Mouse (Mus musculus) hindbrain, embryonic 13.5 days (tissue): ENCODE results near the gene Atg4d. TPM values are rescaled to one million over a fixed set of nuclear protein-coding genes. Genes with fewer than 3 reads are reported as not detected.

ENCODE experiments used
- ATAC-seq: fragments of 200-750 bp; cut with Nextera tagmentation; 2 replicates; pipeline ENCODE4 v1.8.0; 2017; ENCODE audit warnings: moderate TSS enrichment; ENCODE audit not compliant: low FRiP score
- H3K27ac ChIP-seq: fragments of 300-500 bp; sonication (generic); 2 replicates; pipeline ENCODE4 v1.5.1; 2015; ENCODE audit warnings: inconsistent platforms, mild to moderate bottlenecking, moderate library complexity
- H3K27me3 ChIP-seq: fragments of 300-500 bp; sonication (generic); 2 replicates; pipeline ENCODE4 v1.6.1; 2015; ENCODE audit warnings: mild to moderate bottlenecking, inconsistent platforms
- H3K36me3 ChIP-seq: fragments of 300-500 bp; sonication (generic); 2 replicates; pipeline ENCODE4 v1.6.1; 2015; ENCODE audit warnings: mild to moderate bottlenecking, inconsistent platforms
- H3K4me1 ChIP-seq: fragments of 300-500 bp; sonication (generic); replicated peaks from 2 replicates; pipeline ENCODE4 v1.6.1; 2015; ENCODE audit warnings: inconsistent platforms
- H3K4me2 ChIP-seq: fragments of 300-500 bp; sonication (generic); 2 replicates; pipeline ENCODE4 v1.6.1; 2015; ENCODE audit warnings: inconsistent platforms, mild to moderate bottlenecking, moderate library complexity
- H3K4me3 ChIP-seq: fragments of 300-500 bp; sonication (generic); 2 replicates; pipeline ENCODE4 v1.5.1; 2015; ENCODE audit warnings: mild to moderate bottlenecking, inconsistent platforms
- H3K9ac ChIP-seq: fragments of 300-500 bp; sonication (generic); 2 replicates; pipeline ENCODE4 v1.6.1; 2015; ENCODE audit warnings: mild to moderate bottlenecking, inconsistent platforms
- H3K9me3 ChIP-seq: fragments of 300-500 bp; sonication (generic); 2 replicates; pipeline ENCODE4 v1.6.1; 2016; ENCODE audit warnings: inconsistent platforms
- WGBS: fragments of 180-500 bp; shearing (Covaris S2); methylation state at CpG from one replicate; pipeline ENCODE4 v1.1.7; 2015; 5-methylcytosine and 5-hydroxymethylcytosine counted together
- polyA plus RNA-seq: library from polyadenylated mRNA; unstranded; fragments of >200 nt; fragmentation: Nextera tagmentation; extraction: Ambion mirVana; gene quantifications from 2 replicates; pipeline ENCODE4 v1.2.1, GENCODE M21; 2015

Gene Atg4d
- polyA plus RNA-seq, 1 experiment from 2014 or later = 51.8 TPM

GRCm38 (mm10) chr9:21299014-21299413 lies 33.9 kb downstream of the Atg4d start:
- Histone ChIP-seq H3K9ac (no peak overlapping the region), H3K4me1 (no peaks in the 10 kb centered on the region), H3K36me3 (no peaks in the 10 kb centered on the region), H3K27ac (no peak overlapping the region), H3K4me2 (no peak overlapping the region), H3K27me3 (no peaks in the 10 kb centered on the region), H3K9me3 (no peaks in the 10 kb centered on the region), H3K4me3 (no peak overlapping the region)
- no peak for ATAC-seq
- 87% methylated on average over 10 of the region's 10 CpGs for WGBS

- Histone ChIP-seq H3K9ac (no peak overlapping the region), H3K4me3 (no peak overlapping the region), H3K36me3 (no peaks in the 10 kb centered on the region), H3K9me3 (no peaks in the 10 kb centered on the region), H3K27me3 (no peaks in the 10 kb centered on the region; the same call in 1 of the 2 replicates), H3K4me1 (no peaks in the 10 kb centered on the region), H3K4me2 (no peak overlapping the region), H3K27ac (no peak overlapping the region)
- ATAC-seq = no peak
- WGBS = 90% methylated on average over 7 of the region's 7 CpGs
Observed at GRCm38 (mm10) chr9:21305065-21305464, 40.0 kb downstream of the Atg4d start.

GRCm38 (mm10) chr9:21309150-21309741 lies 44.2 kb downstream of the Atg4d start:
- Histone ChIP-seq H3K9me3 (no peaks in the 10 kb centered on the region), H3K36me3 (no peaks in the 10 kb centered on the region), H3K9ac (no peak overlapping the region), H3K4me1 (no peaks in the 10 kb centered on the region), H3K27ac (no peak overlapping the region), H3K4me3 (no peak overlapping the region), H3K27me3 (peaks cover 18% of the 10 kb centered on the region), H3K4me2 (no peak overlapping the region)
- 0 out of 2 replicates have a peak, but pooled peaks have one; percentile 21 for ATAC-seq
- 71% methylated on average over 15 of the region's 15 CpGs for WGBS

GRCm38 (mm10) chr9:21311695-21312094 lies 46.6 kb downstream of the Atg4d start:
- 24% methylated on average over 7 of the region's 7 CpGs for WGBS
- H3K27ac ChIP-seq = no peak overlapping the region
- no peaks in the 10 kb centered on the region for H3K4me1 ChIP-seq
- H3K9ac ChIP-seq = peak overlapping the region; percentile 29; the same call in 1 of the 2 replicates
- H3K27me3 ChIP-seq = peaks cover 18% of the 10 kb centered on the region
- ATAC-seq = no peak
- H3K4me3 ChIP-seq = peak overlapping the region; percentile 25
- peak overlapping the region; percentile 39 for H3K4me2 ChIP-seq
- no peaks in the 10 kb centered on the region for H3K36me3 ChIP-seq
- no peaks in the 10 kb centered on the region for H3K9me3 ChIP-seq

GRCm38 (mm10) chr9:21312134-21312533 lies 47.0 kb downstream of the Atg4d start, which contains the start of gene Ap1m2:
Ap1m2 (minus strand) TSS chr9:21312337.
- Histone ChIP-seq H3K36me3 (no peaks in the 10 kb centered on the region), H3K27ac (no peak within 1 kb of the TSS), H3K9me3 (no peaks in the 10 kb centered on the region), H3K9ac (peak within 1 kb of the TSS; percentile 29; the same call in 1 of the 2 replicates), H3K4me2 (peak within 1 kb of the TSS; percentile 39), H3K4me3 (peak within 1 kb of the TSS; percentile 25), H3K27me3 (peaks cover 18% of the 10 kb centered on the region), H3K4me1 (no peaks in the 10 kb centered on the region)
- WGBS = 10% methylated on average over 35 of the region's 35 CpGs
- no peak for ATAC-seq

- H3K4me2 ChIP-seq = no peak overlapping the region
- H3K9ac ChIP-seq = no peak overlapping the region
- WGBS = 7% methylated on average over 11 of the region's 11 CpGs
- no peaks in the 10 kb centered on the region for H3K4me1 ChIP-seq
- no peak for ATAC-seq
- no peaks in the 10 kb centered on the region for H3K9me3 ChIP-seq
- peaks cover 18% of the 10 kb centered on the region for H3K27me3 ChIP-seq
- H3K36me3 ChIP-seq = no peaks in the 10 kb centered on the region
- no peak overlapping the region for H3K4me3 ChIP-seq
- H3K27ac ChIP-seq = no peak overlapping the region
Observed at GRCm38 (mm10) chr9:21313394-21313793, 48.3 kb downstream of the Atg4d start.

GRCm38 (mm10) chr9:21314367-21315140 lies 49.5 kb downstream of the Atg4d start:
- ATAC-seq = no peak
- Histone ChIP-seq H3K4me2 (no peak overlapping the region), H3K9me3 (no peaks in the 10 kb centered on the region), H3K4me1 (no peaks in the 10 kb centered on the region), H3K36me3 (no peaks in the 10 kb centered on the region), H3K27me3 (peaks cover 18% of the 10 kb centered on the region), H3K27ac (no peak overlapping the region), H3K4me3 (no peak overlapping the region), H3K9ac (no peak overlapping the region)
- 94% methylated on average over 9 of the region's 9 CpGs for WGBS

GRCm38 (mm10) chr9:21315421-21315820 lies 50.3 kb downstream of the Atg4d start:
- H3K4me1 ChIP-seq = peaks cover 3% of the 10 kb centered on the region; the same call in 1 of the 2 replicates
- H3K4me3 ChIP-seq = no peak overlapping the region
- WGBS = 55% methylated on average over 5 of the region's 5 CpGs
- H3K27me3 ChIP-seq = peaks cover 18% of the 10 kb centered on the region
- H3K4me2 ChIP-seq = no peak overlapping the region
- no peaks in the 10 kb centered on the region for H3K36me3 ChIP-seq
- no peak overlapping the region for H3K27ac ChIP-seq
- H3K9ac ChIP-seq = no peak overlapping the region
- ATAC-seq = no peak
- no peaks in the 10 kb centered on the region for H3K9me3 ChIP-seq

GRCm38 (mm10) chr9:21316696-21317095 lies 51.6 kb downstream of the Atg4d start:
- Histone ChIP-seq H3K9me3 (no peaks in the 10 kb centered on the region), H3K4me2 (no peak overlapping the region), H3K4me3 (no peak overlapping the region), H3K27me3 (peaks cover 11% of the 10 kb centered on the region), H3K9ac (no peak overlapping the region), H3K4me1 (peaks cover 10% of the 10 kb centered on the region), H3K36me3 (no peaks in the 10 kb centered on the region), H3K27ac (no peak overlapping the region)
- ATAC-seq = no peak
- WGBS = 81% methylated on average over 7 of the region's 7 CpGs

GRCm38 (mm10) chr9:21318792-21319191 lies 53.7 kb downstream of the Atg4d start:
- no peaks in the 10 kb centered on the region for H3K9me3 ChIP-seq
- no peaks in the 10 kb centered on the region for H3K36me3 ChIP-seq
- peaks cover 21% of the 10 kb centered on the region for H3K4me1 ChIP-seq
- H3K4me3 ChIP-seq = no peak overlapping the region
- WGBS = 92% methylated on average over 6 of the region's 6 CpGs
- H3K4me2 ChIP-seq = no peak overlapping the region
- ATAC-seq = no peak
- H3K27ac ChIP-seq = no peak overlapping the region
- no peaks in the 10 kb centered on the region for H3K27me3 ChIP-seq
- H3K9ac ChIP-seq = no peak overlapping the region

GRCm38 (mm10) chr9:21319503-21319902 lies 54.4 kb downstream of the Atg4d start:
- 95% methylated on average over 4 of the region's 4 CpGs for WGBS
- ATAC-seq = no peak

GRCm38 (mm10) chr9:21320280-21320618 lies 55.2 kb downstream of the Atg4d start:
- Histone ChIP-seq H3K4me1 (peaks cover 21% of the 10 kb centered on the region), H3K27me3 (no peaks in the 10 kb centered on the region), H3K4me3 (peak overlapping the region; percentile 78), H3K9me3 (no peaks in the 10 kb centered on the region), H3K27ac (no peak overlapping the region; the same call in 1 of the 2 replicates), H3K36me3 (0 out of 2 replicates have a peak, but pooled peaks cover 2% of the 10 kb centered on the region), H3K4me2 (peak overlapping the region; percentile 96), H3K9ac (peak overlapping the region; percentile 86)
- WGBS = 29% methylated on average over 4 of the region's 4 CpGs
- peak; percentile 59 for ATAC-seq

More at GRCm38 (mm10) chr9:21319503-21319902, 54.4 kb downstream of the Atg4d start:
- Histone ChIP-seq H3K27me3 (no peaks in the 10 kb centered on the region), H3K4me2 (no peak overlapping the region), H3K36me3 (0 out of 2 replicates have a peak, but pooled peaks cover 2% of the 10 kb centered on the region), H3K4me3 (no peak overlapping the region), H3K4me1 (peaks cover 21% of the 10 kb centered on the region), H3K27ac (no peak overlapping the region), H3K9ac (no peak overlapping the region), H3K9me3 (no peaks in the 10 kb centered on the region)
